In the genomic region with DNA sequence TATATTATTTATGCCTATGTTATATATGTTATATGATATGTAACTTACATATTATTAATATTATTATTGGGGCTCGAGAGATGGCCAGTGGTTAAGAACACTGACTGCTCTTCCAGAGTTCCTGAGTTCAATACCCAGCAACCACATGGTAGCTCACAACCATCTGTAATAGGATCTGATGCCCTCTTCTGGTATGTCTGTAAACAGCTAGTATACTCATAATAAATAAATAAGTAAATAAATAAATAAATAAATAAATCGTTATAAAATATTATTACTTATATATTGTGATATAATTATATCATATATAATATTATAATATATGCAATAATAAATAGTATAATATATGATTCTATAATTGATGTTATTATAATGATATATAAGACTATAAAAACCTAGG, we compare ENCODE assay signal across 21 mouse cellular contexts. TPM values are rescaled to one million over a fixed set of nuclear protein-coding genes. Genes with fewer than 3 reads are reported as not detected.
DNase-seq lines count a peak whose midpoint lies in the region; ATAC-seq and TF ChIP-seq lines count a peak whose summit lies in the region.
"Had no signal": no experiment of that assay in that cellular context is flagged by ENCODE, and none has a peak within 500 bp of the region (broad histone marks: within the 10 kb centered on the region; RNA-seq: fewer than 3 reads in every experiment).

No protein-coding gene starts in this region.

- 98% methylated on average over 2 of the region's 2 CpGs for WGBS in kidney, postnatal 0 days
- 47% methylated on average over 2 of the region's 2 CpGs for WGBS in liver, adult 2 months
- 83% methylated on average over 2 of the region's 2 CpGs for WGBS in liver, embryonic 11.5 days

- TF ChIP-seq CTCF in kidney, postnatal 0 days (IDR thresholded peaks at IDR 0.05; ENCODE audit: low read depth), result 0 out of 2 replicates have a peak, but pooled peaks have one; percentile 9
- TF ChIP-seq CTCF in liver, adult 2 months (IDR thresholded peaks at IDR 0.05; ENCODE audit: low read depth, low read length), result no peak

- no peak overlapping the region for H3K4me3 ChIP-seq in kidney, postnatal 0 days (replicated peaks; ENCODE audit: low read depth, low read length)
- 0 out of 2 replicates have a peak overlapping the region, but pooled peaks have one; percentile 47 for H3K4me3 ChIP-seq in liver, adult 2 months (ENCODE audit: insufficient read depth, low read depth, low read length)
- no peak overlapping the region for H3K4me3 ChIP-seq in liver, embryonic 11.5 days (ENCODE audit: low read depth, low read length)
- H3K4me3 ChIP-seq: embryonic facial prominence, embryonic 13.5 days; embryonic facial prominence, embryonic 15.5 days; erythroblast, embryonic 14.5 days; forebrain, embryonic 10.5 days; forebrain, embryonic 12.5 days had no signal

- H3K4me1 ChIP-seq in kidney, postnatal 0 days (replicated peaks; ENCODE audit: insufficient read depth, low read length), result no peaks in the 10 kb centered on the region
- H3K4me1 ChIP-seq in liver, adult 2 months (ENCODE audit: control insufficient read depth, insufficient read depth, low read length), result peaks cover 41% of the 10 kb centered on the region
- H3K4me1 ChIP-seq in liver, embryonic 11.5 days (replicated peaks; ENCODE audit: control insufficient read depth, insufficient read depth, low read length), result peaks cover 28% of the 10 kb centered on the region
- H3K4me1 ChIP-seq: embryonic facial prominence, embryonic 13.5 days; embryonic facial prominence, embryonic 15.5 days; forebrain, embryonic 10.5 days; forebrain, embryonic 12.5 days had no signal

- no peaks in the 10 kb centered on the region for H3K27me3 ChIP-seq in kidney, postnatal 0 days (ENCODE audit: insufficient read depth, low read length)
- H3K27me3 ChIP-seq in liver, adult 2 months (ENCODE audit: control insufficient read depth, insufficient read depth, low read length), result no peaks in the 10 kb centered on the region
- H3K27me3 ChIP-seq in liver, embryonic 11.5 days (replicated peaks; ENCODE audit: control insufficient read depth, insufficient read depth, low read length), result no peaks in the 10 kb centered on the region
- H3K27me3 ChIP-seq: embryonic facial prominence, embryonic 13.5 days; embryonic facial prominence, embryonic 15.5 days; forebrain, embryonic 12.5 days had no signal

- ATAC-seq in kidney, postnatal 0 days (replicated peaks; ENCODE audit: low FRiP score, low read depth), result no peak
- no peak for ATAC-seq in liver, embryonic 11.5 days (replicated peaks; ENCODE audit: low FRiP score)
- ATAC-seq: forebrain, embryonic 14.5 days; forebrain, embryonic 16.5 days had no signal

- H3K27ac ChIP-seq in kidney, postnatal 0 days, result no peak overlapping the region
- no peak overlapping the region for H3K27ac ChIP-seq in liver, adult 2 months (replicated peaks; ENCODE audit: insufficient read depth, low read depth, low read length)
- H3K27ac ChIP-seq in liver, embryonic 11.5 days (ENCODE audit: low read depth, low read length), result no peak overlapping the region
- H3K27ac ChIP-seq: embryonic facial prominence, embryonic 13.5 days; embryonic facial prominence, embryonic 15.5 days; forebrain, embryonic 10.5 days; forebrain, embryonic 12.5 days had no signal

- H3K9ac ChIP-seq in kidney, postnatal 0 days (ENCODE audit: low read depth, low read length), result no peak overlapping the region
- no peak overlapping the region for H3K9ac ChIP-seq in liver, adult 2 months (ENCODE audit: low read depth, low read length)
- no peak overlapping the region for H3K9ac ChIP-seq in liver, embryonic 11.5 days (ENCODE audit: low read depth, low read length)
- H3K9ac ChIP-seq: embryonic facial prominence, embryonic 13.5 days; embryonic facial prominence, embryonic 15.5 days; forebrain, embryonic 12.5 days had no signal

- H3K4me2 ChIP-seq in kidney, postnatal 0 days (ENCODE audit: low read length), result no peak overlapping the region
- H3K4me2 ChIP-seq in liver, embryonic 11.5 days, result no peak overlapping the region
- H3K4me2 ChIP-seq: embryonic facial prominence, embryonic 13.5 days; embryonic facial prominence, embryonic 15.5 days; forebrain, embryonic 12.5 days had no signal

- H3K79me2 ChIP-seq in liver, adult 2 months (ENCODE audit: control insufficient read depth, insufficient read depth, low read length), result peaks cover 25% of the 10 kb centered on the region; the same call in 1 of the 2 replicates

- TF ChIP-seq POLR2A in liver, adult 2 months (IDR thresholded peaks at IDR 0.05; ENCODE audit: extremely low read depth, insufficient read depth, low read length), result no peak

- H3K9me3 ChIP-seq in kidney, postnatal 0 days (replicated peaks; ENCODE audit: low read length), result no peaks in the 10 kb centered on the region
- H3K9me3 ChIP-seq in liver, embryonic 11.5 days (ENCODE audit: control insufficient read depth, low read length), result no peaks in the 10 kb centered on the region
- H3K9me3 ChIP-seq: embryonic facial prominence, embryonic 13.5 days; embryonic facial prominence, embryonic 15.5 days; forebrain, embryonic 10.5 days; forebrain, embryonic 12.5 days had no signal

- DNase-seq in kidney, postnatal 0 days (ENCODE audit: low spot score), result no peak
- DNase-seq in kidney, postnatal 36 days, result no peak
- DNase-seq in liver, adult 2 months (ENCODE audit: extremely low read depth, low read depth, low spot score), result no peak
- no peak for DNase-seq in liver, embryonic 11.5 days (ENCODE audit: low spot score)
- DNase-seq: adrenal gland, adult 2 months; adrenal gland, postnatal 10 days; adrenal gland, postnatal 25 days; cerebellum, adult 11 months; cerebellum, adult 18-20 months; cerebellum, adult 8-10 months; cerebellum, adult 9-11 months; cerebellum, postnatal 14 days; cerebellum, postnatal 36 days; embryo, embryonic 11 days had no signal

- H3K36me3 ChIP-seq in kidney, postnatal 0 days (ENCODE audit: insufficient read depth, low read length), result peaks cover 21% of the 10 kb centered on the region; the same call in 1 of the 2 replicates
- H3K36me3 ChIP-seq in liver, adult 2 months (ENCODE audit: control insufficient read depth, insufficient read depth, low read length), result peaks cover 62% of the 10 kb centered on the region
- H3K36me3 ChIP-seq in liver, embryonic 11.5 days (ENCODE audit: control insufficient read depth, insufficient read depth, low read length), result peaks cover 19% of the 10 kb centered on the region

RNA-seq across cellular contexts. Expression of a gene that starts 8.8 kb away (rescaled TPM):
- polyA plus RNA-seq in kidney, postnatal 0 days (2015; fragmentation: Nextera tagmentation; extraction: Ambion mirVana), result 83.5 and 85.1 TPM in 2 replicates
- 1,807 and 1,852 TPM in 2 replicates for total RNA-seq in liver, adult 2 months (2014; rRNA removed)
- 1,476 and 1,516 TPM in 2 replicates for polyA plus RNA-seq in liver, adult 2 months (2012; rRNA removed)
- polyA plus RNA-seq in liver, embryonic 11.5 days (2014; fragmentation: Nextera tagmentation; extraction: Ambion mirVana), result 145 and 166 TPM in 2 replicates
